Comparison of ENCODE assay signal across 15 mouse cellular contexts in the genomic region with DNA sequence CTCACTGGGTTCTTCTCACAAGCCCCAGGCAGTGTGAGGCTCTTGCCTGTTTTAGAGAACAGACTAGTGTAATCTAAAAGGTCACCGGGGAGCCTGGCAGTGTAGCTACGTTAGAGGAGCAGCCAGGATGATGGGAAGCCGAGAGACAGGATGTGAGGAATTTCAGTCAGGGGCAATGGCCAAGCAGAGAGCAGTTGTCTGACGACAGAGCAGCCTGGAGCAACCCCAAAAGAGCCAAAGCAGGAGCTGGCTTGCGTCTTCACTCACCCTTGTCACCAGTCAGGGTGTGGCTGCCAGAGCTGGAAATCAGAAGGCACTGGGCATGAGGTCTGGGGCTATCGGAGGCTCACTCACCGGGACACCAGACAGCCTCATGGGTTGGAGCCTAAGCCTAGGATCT. TPM values are rescaled to one million over a fixed set of nuclear protein-coding genes. Genes with fewer than 3 reads are reported as not detected.
DNase-seq lines count a peak whose midpoint lies in the region; ATAC-seq and TF ChIP-seq lines count a peak whose summit lies in the region.
"Had no signal": no experiment of that assay in that cellular context is flagged by ENCODE, and none has a peak within 500 bp of the region (broad histone marks: within the 10 kb centered on the region; RNA-seq: fewer than 3 reads in every experiment).

No protein-coding gene starts in this region.

- no peaks in the 10 kb centered on the region for H3K27me3 ChIP-seq in liver, adult 2 months (ENCODE audit: control insufficient read depth, insufficient read depth, low read length)
- peaks cover 60% of the 10 kb centered on the region for H3K27me3 ChIP-seq in liver, embryonic 12.5 days (replicated peaks)
- 0 out of 2 replicates have a peak, but pooled peaks cover 11% of the 10 kb centered on the region for H3K27me3 ChIP-seq in embryonic facial prominence, embryonic 10.5 days (replicated peaks; ENCODE audit: low read depth, poor library complexity, severe bottlenecking)
- H3K27me3 ChIP-seq in lung, postnatal 0 days (replicated peaks; ENCODE audit: insufficient read depth, low read length), result no peaks in the 10 kb centered on the region
- H3K27me3 ChIP-seq in forebrain, embryonic 15.5 days, result no peaks in the 10 kb centered on the region
- H3K27me3 ChIP-seq: CH12.LX; hindbrain, embryonic 13.5 days had no signal

- no peak for TF ChIP-seq CTCF in liver, adult 2 months (IDR thresholded peaks at IDR 0.05; ENCODE audit: low read depth, low read length)
- TF ChIP-seq CTCF in lung, postnatal 0 days (IDR thresholded peaks at IDR 0.05), result no peak

- H3K79me2 ChIP-seq in liver, adult 2 months (ENCODE audit: control insufficient read depth, insufficient read depth, low read length), result no peaks in the 10 kb centered on the region

- no peak for TF ChIP-seq POLR2A in liver, adult 2 months (IDR thresholded peaks at IDR 0.05; ENCODE audit: extremely low read depth, insufficient read depth, low read length)

- no peaks in the 10 kb centered on the region for H3K36me3 ChIP-seq in liver, adult 2 months (ENCODE audit: control insufficient read depth, insufficient read depth, low read length)
- H3K36me3 ChIP-seq in liver, embryonic 12.5 days, result no peaks in the 10 kb centered on the region
- H3K36me3 ChIP-seq in embryonic facial prominence, embryonic 10.5 days (replicated peaks), result no peaks in the 10 kb centered on the region
- H3K36me3 ChIP-seq in lung, postnatal 0 days (ENCODE audit: insufficient read depth, low read length), result no peaks in the 10 kb centered on the region
- no peaks in the 10 kb centered on the region for H3K36me3 ChIP-seq in forebrain, embryonic 15.5 days
- H3K36me3 ChIP-seq: hindbrain, embryonic 13.5 days; liver, embryonic 13.5 days had no signal

- TF ChIP-seq EP300 in lung, postnatal 0 days (IDR thresholded peaks at IDR 0.05), result no peak

- H3K27ac ChIP-seq in liver, adult 2 months (replicated peaks; ENCODE audit: insufficient read depth, low read depth, low read length), result peak overlapping the region; percentile 79
- no peak overlapping the region for H3K27ac ChIP-seq in liver, embryonic 12.5 days
- H3K27ac ChIP-seq in embryonic facial prominence, embryonic 10.5 days (replicated peaks), result peak overlapping the region; percentile 11; the same call in 1 of the 2 replicates
- no peak overlapping the region for H3K27ac ChIP-seq in lung, postnatal 0 days (ENCODE audit: low read length)
- H3K27ac ChIP-seq in forebrain, embryonic 15.5 days (replicated peaks), result no peak overlapping the region
- H3K27ac ChIP-seq: hindbrain, embryonic 13.5 days; left cerebral cortex, adult 2 months; liver, embryonic 13.5 days had no signal

- H3K9ac ChIP-seq in liver, adult 2 months (ENCODE audit: low read depth, low read length), result peak overlapping the region; percentile 25
- no peak overlapping the region for H3K9ac ChIP-seq in liver, embryonic 12.5 days
- no peak overlapping the region for H3K9ac ChIP-seq in lung, postnatal 0 days (replicated peaks; ENCODE audit: low read depth)
- H3K9ac ChIP-seq in forebrain, embryonic 15.5 days (replicated peaks), result no peak overlapping the region
- H3K9ac ChIP-seq: forebrain, postnatal 0 days; hindbrain, embryonic 13.5 days; liver, embryonic 13.5 days had no signal

- WGBS in liver, adult 2 months, result 4% methylated on average over 7 of the region's 7 CpGs
- WGBS in liver, embryonic 12.5 days (ENCODE audit: insufficient replicate concordance), result 47% methylated on average over 7 of the region's 7 CpGs
- WGBS in embryonic facial prominence, embryonic 10.5 days, result 49% methylated on average over 7 of the region's 7 CpGs
- 35% methylated on average over 7 of the region's 7 CpGs for WGBS in lung, postnatal 0 days
- WGBS in forebrain, embryonic 15.5 days, result 63% methylated on average over 7 of the region's 7 CpGs

- no peak overlapping the region for H3K4me3 ChIP-seq in liver, adult 2 months (ENCODE audit: insufficient read depth, low read depth, low read length)
- H3K4me3 ChIP-seq in liver, embryonic 12.5 days, result no peak overlapping the region
- H3K4me3 ChIP-seq in embryonic facial prominence, embryonic 10.5 days, result no peak overlapping the region
- no peak overlapping the region for H3K4me3 ChIP-seq in lung, postnatal 0 days (ENCODE audit: low read depth, low read length)
- no peak overlapping the region for H3K4me3 ChIP-seq in forebrain, embryonic 15.5 days
- H3K4me3 ChIP-seq: hindbrain, embryonic 13.5 days; left cerebral cortex, adult 2 months; liver, embryonic 13.5 days had no signal

- H3K4me2 ChIP-seq in liver, embryonic 12.5 days, result no peak overlapping the region
- H3K4me2 ChIP-seq in lung, postnatal 0 days (replicated peaks; ENCODE audit: low read depth, low read length), result no peak overlapping the region
- no peak overlapping the region for H3K4me2 ChIP-seq in forebrain, embryonic 15.5 days (replicated peaks)
- H3K4me2 ChIP-seq: hindbrain, embryonic 13.5 days; liver, embryonic 13.5 days had no signal

- no peaks in the 10 kb centered on the region for H3K9me3 ChIP-seq in liver, embryonic 12.5 days (replicated peaks)
- H3K9me3 ChIP-seq in embryonic facial prominence, embryonic 10.5 days, result no peaks in the 10 kb centered on the region
- no peaks in the 10 kb centered on the region for H3K9me3 ChIP-seq in lung, postnatal 0 days (ENCODE audit: low read length)
- H3K9me3 ChIP-seq in forebrain, embryonic 15.5 days, result no peaks in the 10 kb centered on the region
- H3K9me3 ChIP-seq: hindbrain, embryonic 13.5 days; liver, embryonic 13.5 days had no signal

- H3K4me1 ChIP-seq in liver, adult 2 months (ENCODE audit: control insufficient read depth, insufficient read depth, low read length), result peaks cover 65% of the 10 kb centered on the region
- peaks cover 13% of the 10 kb centered on the region for H3K4me1 ChIP-seq in liver, embryonic 12.5 days
- H3K4me1 ChIP-seq in embryonic facial prominence, embryonic 10.5 days, result peaks cover 75% of the 10 kb centered on the region
- 0 out of 2 replicates have a peak, but pooled peaks cover 2% of the 10 kb centered on the region for H3K4me1 ChIP-seq in lung, postnatal 0 days (ENCODE audit: insufficient read depth, low read depth, low read length)
- peaks cover 21% of the 10 kb centered on the region for H3K4me1 ChIP-seq in forebrain, embryonic 15.5 days

- ATAC-seq in liver, embryonic 12.5 days, result no peak
- peak; percentile 20; the same call in 1 of the 2 replicates for ATAC-seq in lung, postnatal 0 days
- ATAC-seq in forebrain, embryonic 15.5 days (replicated peaks), result no peak
- ATAC-seq: forebrain, postnatal 0 days had no signal

- DNase-seq in liver, adult 2 months (ENCODE audit: extremely low read depth, low read depth, low spot score), result peak; percentile 87
- no peak for DNase-seq in embryonic facial prominence, embryonic 10.5 days (ENCODE audit: low spot score)
- peak; percentile 77 for DNase-seq in heart, adult 8-10 months (ENCODE audit: low spot score)
- peak; percentile 59 for DNase-seq in lung, postnatal 0 days (ENCODE audit: low spot score)
- DNase-seq in kidney, adult 8-10 months, result no peak
- DNase-seq in frontal cortex, postnatal 36 days (ENCODE audit: low spot score in 2 of 2), result no peak
- DNase-seq: forebrain, postnatal 0 days; kidney, adult 9 months; liver, embryonic 13.5 days had no signal

RNA-seq across cellular contexts. Expression of a gene that starts 26.5 kb away (rescaled TPM):
- 5.1 and 6.9 TPM in 2 replicates for total RNA-seq in liver, adult 2 months (2014; rRNA removed)
- polyA plus RNA-seq in liver, adult 2 months (2012; rRNA removed), result 7.3 and 10.0 TPM in 2 replicates
- polyA plus RNA-seq in liver, embryonic 12.5 days (2016; fragmentation: Nextera tagmentation; extraction: Ambion mirVana), result 5.1 and 6.5 TPM in 2 replicates
- polyA plus RNA-seq in embryonic facial prominence, embryonic 10.5 days (2016; fragmentation: Nextera tagmentation; extraction: Ambion mirVana), result 12.9 and 18.7 TPM in 2 replicates
- 10 to 100 TPM; 54.6 to 70.0 (median 62.3) TPM for total RNA-seq in heart, adult 8-10 months (2022)
- polyA plus RNA-seq in lung, postnatal 0 days (2015; fragmentation: Nextera tagmentation; extraction: Ambion mirVana), result 2.2 and 3.0 TPM in 2 replicates
- 6.5 and 8.1 TPM in 2 replicates for polyA plus RNA-seq in forebrain, embryonic 15.5 days (2015; fragmentation: Nextera tagmentation; extraction: Ambion mirVana)
- total RNA-seq: megakaryocyte-erythroid progenitor cell, adult 5-6 weeks had no signal

Comparison
In these comparisons a context has a peak if more than half of its experiments do, and no peak if none do; other contexts are left out.
1. H3K27ac ChIP-seq: peak in liver, adult 2 months (single experiment) and embryonic facial prominence, embryonic 10.5 days (single experiment); none in liver, embryonic 12.5 days (single experiment), lung, postnatal 0 days (single experiment) and forebrain, embryonic 15.5 days (single experiment).
2. DNase-seq: peak in liver, adult 2 months (single experiment), heart, adult 8-10 months (single experiment) and lung, postnatal 0 days (single experiment); none in embryonic facial prominence, embryonic 10.5 days (single experiment), kidney, adult 8-10 months (0 of 2) and frontal cortex, postnatal 36 days (0 of 2).